Mouse (Mus musculus): Measurements from ENCODE around the gene Thrb. TPM values are rescaled to one million over a fixed set of nuclear protein-coding genes. Genes with fewer than 3 reads are reported as not detected.

The Thrb gene
- 0.39 and 0.92 TPM in 2 replicates for polyA plus RNA-seq (2015; fragmentation: Nextera tagmentation; extraction: Ambion mirVana)

DNA sequence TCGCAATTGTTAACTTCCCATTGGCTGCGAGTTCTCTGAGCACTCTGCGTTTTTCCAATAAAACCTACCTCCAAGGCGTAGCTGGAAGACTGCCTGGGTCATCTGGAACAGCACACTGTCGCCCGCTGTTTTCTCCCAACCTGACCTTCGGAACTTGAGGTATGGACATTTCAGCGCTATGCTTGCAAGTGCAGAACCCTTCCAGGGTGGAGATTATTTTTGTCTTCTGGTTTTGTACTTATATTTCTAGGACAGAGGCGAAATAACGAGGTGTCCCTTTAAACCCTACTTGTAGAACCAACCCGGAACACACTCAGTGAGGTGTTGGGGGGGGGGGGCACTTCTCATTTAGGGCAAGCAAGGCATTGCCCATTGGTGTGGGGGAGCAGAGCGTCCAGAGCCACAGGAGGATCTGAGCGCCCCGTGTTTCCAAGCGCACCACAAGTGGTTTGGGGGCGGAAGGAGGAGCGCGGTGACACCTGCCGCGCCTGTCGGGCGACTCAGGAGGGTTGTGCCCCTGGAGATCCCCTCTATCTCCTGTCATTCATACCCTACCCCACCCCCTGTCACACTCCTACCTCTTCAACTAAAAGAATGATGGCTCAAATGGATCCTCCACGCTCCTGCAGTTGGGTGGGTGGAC lies at the start of gene Thrb:
Thrb (plus strand) TSS at position 576 of the 643 bp plus-strand sequence.

All from urinary bladder, postnatal 0 days (tissue).